Mouse (Mus musculus): ENCODE data around the gene Cep290.

DNA sequence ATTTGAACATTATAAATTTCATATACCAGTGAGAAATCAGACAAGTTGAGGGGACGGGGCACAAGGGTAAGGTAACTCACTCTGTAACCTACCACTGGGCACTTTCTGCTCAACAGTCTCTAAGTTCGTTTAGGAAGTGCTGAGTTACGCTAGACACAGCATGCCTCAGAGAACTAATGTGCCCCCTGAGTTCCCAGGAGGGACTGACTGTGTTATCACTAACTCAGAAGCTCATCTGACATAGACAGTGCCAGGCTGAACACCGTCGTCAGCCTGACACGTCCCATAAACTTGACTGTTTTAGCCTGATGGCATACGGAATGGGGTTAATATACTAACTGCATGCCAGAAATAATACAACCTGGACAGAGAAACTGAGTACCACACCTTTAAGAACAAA lies 87.9 kb downstream of the Cep290 start:
- TF ChIP-seq EP300 (IDR thresholded peaks at IDR 0.05) (no peak), CTCF (IDR thresholded peaks at IDR 0.05) (no peak)
